Mouse (Mus musculus) B cell, adult 62 days (primary cell): Measurements from ENCODE around the gene Prdm10. TPM values are rescaled to one million over a fixed set of nuclear protein-coding genes. Genes with fewer than 3 reads are reported as not detected.

ENCODE experiments used
- total RNA-seq: library from RNA; stranded (reverse); gene quantifications from 4 replicates; pipeline ENCODE4 v1.2.4, GENCODE M21; 2023

Prdm10 gene
- 17.2 to 21.1 TPM (median 19.1 TPM) in 4 replicates for total RNA-seq

GRCm38 (mm10) chr9:31280366-31281010, at the start of gene Prdm10:
Prdm10 (plus strand) TSS chr9:31280538.

GRCm38 (mm10) chr9:31385947-31386354, 105.6 kb downstream of the Prdm10 start, which contains the start of gene Nfrkb:
Nfrkb (plus strand) TSS chr9:31386192.

Other genes starting within 250 kb of the Prdm10 start
- 50.1 to 54.2 TPM (median 52.7 TPM) in 4 replicates for gene Zbtb44, start 249.9 kb upstream of the Prdm10 start, total RNA-seq
- 15.2 to 19.7 TPM (median 18.9 TPM) in 4 replicates for gene St14, start 148.7 kb upstream of the Prdm10 start, total RNA-seq
- gene Aplp2, start 68.7 kb upstream of the Prdm10 start, total RNA-seq, result 49.5 to 65.0 TPM (median 58.1 TPM) in 4 replicates
- 76.9 to 91.0 TPM (median 86.3 TPM) in 4 replicates for gene Nfrkb, start 105.7 kb downstream of the Prdm10 start, total RNA-seq
- not detected in 4 replicates for gene Tmem45b, start 183.9 kb downstream of the Prdm10 start, total RNA-seq